Mouse (Mus musculus) embryonic facial prominence, embryonic 14.5 days (tissue): ENCODE data around the gene Gpr31b. TPM values are rescaled to one million over a fixed set of nuclear protein-coding genes. Genes with fewer than 3 reads are reported as not detected.
"Not testable (repeated sequence)": the region's sequence is repeated elsewhere in the genome, so short reads cannot be mapped to it uniquely, and the experiment has no call there.

Experiments used
- ATAC-seq: fragments of 200-750 bp; cut with Nextera tagmentation; 2 replicates; pipeline ENCODE4 v1.8.0; 2017; ENCODE audit warnings: low read depth, moderate number of reproducible peaks, moderate TSS enrichment
- DNase-seq: peaks from one replicate; pipeline ENCODE4 v3.0.0-alpha.2; 2015; ENCODE audit warnings: low spot score
- H3K27ac ChIP-seq: fragments of 300-500 bp; sonication (generic); replicated peaks from 2 replicates; pipeline ENCODE4 v1.5.1; 2014; ENCODE audit warnings: low read depth, mild to moderate bottlenecking, low read length, moderate library complexity
- H3K27me3 ChIP-seq: fragments of 300-500 bp; sonication (generic); replicated peaks from 2 replicates; pipeline ENCODE4 v1.6.1; 2014; ENCODE audit warnings: low read length; ENCODE audit not compliant: control insufficient read depth, insufficient read depth
- H3K36me3 ChIP-seq: fragments of 300-500 bp; sonication (generic); 2 replicates; pipeline ENCODE4 v1.6.1; 2014; ENCODE audit warnings: low read length, mixed read lengths; ENCODE audit not compliant: control insufficient read depth, insufficient read depth
- H3K4me1 ChIP-seq: fragments of 300-500 bp; sonication (generic); 2 replicates; pipeline ENCODE4 v1.6.1; 2014; ENCODE audit warnings: antibody characterized with exemption, low read length; ENCODE audit not compliant: control insufficient read depth, insufficient read depth
- H3K4me2 ChIP-seq: fragments of 300-500 bp; sonication (generic); 2 replicates; pipeline ENCODE4 v1.6.1; 2014; ENCODE audit warnings: low read depth, mild to moderate bottlenecking, low read length, moderate library complexity, mixed read lengths
- H3K4me3 ChIP-seq: fragments of 300-500 bp; sonication (generic); 2 replicates; pipeline ENCODE4 v1.5.1; 2014; ENCODE audit warnings: low read depth, mild to moderate bottlenecking, low read length
- H3K9ac ChIP-seq: fragments of 300-500 bp; sonication (generic); 2 replicates; pipeline ENCODE4 v1.6.1; 2014; ENCODE audit warnings: low read depth, mild to moderate bottlenecking, low read length, moderate library complexity, mixed read lengths
- H3K9me3 ChIP-seq: fragments of 300-500 bp; sonication (generic); 2 replicates; pipeline ENCODE4 v1.6.1; 2016; ENCODE audit warnings: low read length; ENCODE audit not compliant: control insufficient read depth
- WGBS: fragments of 180-500 bp; shearing (Covaris S2); extraction: QIAGEN DNeasy Blood & Tissue Kit; methylation state at CpG from one replicate; pipeline ENCODE4 v1.1.7; 2014; 5-methylcytosine and 5-hydroxymethylcytosine counted together
- polyA plus RNA-seq: library from polyadenylated mRNA; unstranded; fragments of >200 nt; fragmentation: Nextera tagmentation; extraction: Ambion mirVana; gene quantifications from 2 replicates; pipeline ENCODE4 v1.2.1, GENCODE M21; 2014

Gpr31b gene
- polyA plus RNA-seq, 1 experiment from 2014 or later = not detected

- H3K4me3 ChIP-seq, H3K27ac ChIP-seq, ATAC-seq, H3K4me2 ChIP-seq, H3K9ac ChIP-seq, H3K4me1 ChIP-seq, H3K36me3 ChIP-seq, DNase-seq, H3K27me3 ChIP-seq, H3K9me3 ChIP-seq: not testable (repeated sequence)
- 70% methylated on average over 2 of the region's 2 CpGs for WGBS
Observed at GRCm38 (mm10) chr17:13004436-13004835, 47.7 kb downstream of the Gpr31b start.

- H3K27me3 ChIP-seq, DNase-seq: not testable (repeated sequence)
- 90% methylated on average over 5 of the region's 5 CpGs for WGBS
Observed at GRCm38 (mm10) chr17:13002243-13002642, 49.9 kb downstream of the Gpr31b start.

More at GRCm38 (mm10) chr17:13002243-13002642, 49.9 kb downstream of the Gpr31b start:
- not testable (repeated sequence) for H3K27ac ChIP-seq, H3K36me3 ChIP-seq, H3K4me2 ChIP-seq, H3K4me3 ChIP-seq, ATAC-seq, H3K9me3 ChIP-seq, H3K4me1 ChIP-seq, H3K9ac ChIP-seq

Other genes with a start within 250 kb of the Gpr31b start
- 0.99 and 2.1 TPM in 2 replicates for gene Mas1, start 184.2 kb downstream of the Gpr31b start, polyA plus RNA-seq
- 0.10 and 0.14 TPM in 2 replicates for gene Mrgprh, start 176.3 kb downstream of the Gpr31b start, polyA plus RNA-seq
- gene Pnldc1, start 142.1 kb downstream of the Gpr31b start, polyA plus RNA-seq = 1.9 and 2.8 TPM in 2 replicates
- 408 and 423 TPM in 2 replicates for gene Tcp1, start 136.6 kb downstream of the Gpr31b start, polyA plus RNA-seq
- 118 and 123 TPM in 2 replicates for gene Mrpl18, start 136.0 kb downstream of the Gpr31b start, polyA plus RNA-seq
- gene Acat3, start 111.7 kb downstream of the Gpr31b start, polyA plus RNA-seq = 0.80 and 0.88 TPM in 2 replicates
- gene Acat2, start 91.5 kb downstream of the Gpr31b start, polyA plus RNA-seq = 85.8 and 98.2 TPM in 2 replicates
- gene Wtap, start 58.1 kb downstream of the Gpr31b start, polyA plus RNA-seq = 118 and 121 TPM in 2 replicates
- gene Sod2, start 45.5 kb downstream of the Gpr31b start, polyA plus RNA-seq = 117 and 136 TPM in 2 replicates
- 0.39 TPM in 1 of 2 replicates, not detected in the other for gene Tcp10b, start 8.8 kb upstream of the Gpr31b start, polyA plus RNA-seq
- 0.08 TPM in 1 of 2 replicates, not detected in the other for gene Unc93a, start 79.5 kb upstream of the Gpr31b start, polyA plus RNA-seq
- not detected in 2 replicates for gene Smok2a, start 168.9 kb upstream of the Gpr31b start, polyA plus RNA-seq
- gene Smok2b, start 178.0 kb upstream of the Gpr31b start, polyA plus RNA-seq = not detected in 2 replicates